Mouse (Mus musculus) retina, postnatal 1 day (tissue): ENCODE results near the gene Lcn12.

Experiments
- DNase-seq: peaks from one replicate; pipeline ENCODE4 v3.0.0-alpha.2; 2012

Gene Lcn12

DNA sequence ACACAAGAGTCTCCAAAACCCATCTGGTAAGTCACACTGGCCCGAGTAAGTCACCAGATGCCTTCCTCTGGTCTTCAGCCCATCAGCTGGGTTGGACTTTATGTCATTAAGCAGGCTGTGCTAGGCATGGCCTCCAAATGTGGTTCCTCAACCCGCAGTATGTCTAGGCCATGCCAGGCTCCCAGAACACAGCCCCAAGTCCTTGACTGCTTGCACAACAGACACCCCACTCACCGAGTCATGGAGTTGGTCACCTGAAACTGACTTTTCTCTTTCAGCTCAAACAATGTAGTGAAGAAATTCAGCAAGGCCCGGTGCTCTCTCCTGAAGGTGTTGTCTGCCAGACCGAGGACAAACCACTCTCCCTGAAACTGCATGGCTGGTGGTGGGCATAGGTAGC is 723 bp downstream of the Lcn12 start:
- DNase-seq: no peak

DNA sequence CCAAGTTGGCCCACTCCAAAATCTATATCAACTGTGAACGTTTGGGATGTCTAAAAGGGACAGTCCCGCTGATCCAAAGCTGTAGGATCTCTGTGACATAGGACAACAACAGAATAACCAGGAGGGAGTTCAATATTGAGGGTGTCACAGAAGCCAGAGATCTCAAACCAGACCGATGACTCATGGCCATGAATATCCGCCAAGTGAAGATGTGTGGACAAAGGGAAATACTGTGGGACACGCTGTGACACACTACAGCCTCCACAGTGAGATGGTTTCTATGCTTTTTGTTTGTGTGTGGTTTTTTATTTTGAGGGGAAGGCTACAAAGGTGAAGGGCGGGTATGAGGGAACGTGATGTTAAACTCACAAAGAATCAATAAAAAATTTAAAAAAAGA is 5.0 kb downstream of the Lcn12 start:
- no peak for DNase-seq

DNA sequence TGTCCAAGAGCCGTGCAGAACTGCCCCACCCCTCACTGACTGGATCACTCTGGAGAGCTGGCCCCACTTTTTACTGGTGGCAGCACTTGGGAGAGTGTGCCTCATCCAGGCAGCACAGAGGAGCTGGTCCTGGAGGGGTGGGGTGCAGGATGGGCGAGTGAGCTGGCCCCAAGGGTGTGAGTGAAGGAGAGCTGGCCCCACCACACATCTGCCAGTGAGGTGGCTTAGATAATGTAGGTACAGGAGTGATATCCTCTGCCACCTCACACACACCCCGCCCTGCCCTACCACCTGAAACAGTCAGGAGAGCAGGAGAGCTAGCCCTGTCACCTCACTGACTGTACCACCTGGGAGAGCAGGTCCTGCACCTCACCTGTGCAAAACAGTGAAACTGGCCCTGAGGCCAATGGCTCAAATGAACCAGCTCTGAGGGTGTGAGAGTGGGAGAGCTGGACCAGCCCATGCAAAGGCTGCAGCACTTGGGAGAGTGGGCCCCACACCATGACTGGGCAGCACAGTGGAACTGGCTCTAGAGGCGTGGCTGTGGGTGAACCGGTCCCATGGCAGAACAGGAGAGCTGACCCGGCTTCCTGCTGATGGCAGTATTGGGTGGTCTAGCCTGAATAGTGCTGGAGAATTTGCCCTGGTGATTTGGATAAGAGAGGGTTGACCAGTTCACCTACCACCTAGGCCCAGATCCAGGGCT is 5.6 kb downstream of the Lcn12 start:
- DNase-seq: no peak

DNA sequence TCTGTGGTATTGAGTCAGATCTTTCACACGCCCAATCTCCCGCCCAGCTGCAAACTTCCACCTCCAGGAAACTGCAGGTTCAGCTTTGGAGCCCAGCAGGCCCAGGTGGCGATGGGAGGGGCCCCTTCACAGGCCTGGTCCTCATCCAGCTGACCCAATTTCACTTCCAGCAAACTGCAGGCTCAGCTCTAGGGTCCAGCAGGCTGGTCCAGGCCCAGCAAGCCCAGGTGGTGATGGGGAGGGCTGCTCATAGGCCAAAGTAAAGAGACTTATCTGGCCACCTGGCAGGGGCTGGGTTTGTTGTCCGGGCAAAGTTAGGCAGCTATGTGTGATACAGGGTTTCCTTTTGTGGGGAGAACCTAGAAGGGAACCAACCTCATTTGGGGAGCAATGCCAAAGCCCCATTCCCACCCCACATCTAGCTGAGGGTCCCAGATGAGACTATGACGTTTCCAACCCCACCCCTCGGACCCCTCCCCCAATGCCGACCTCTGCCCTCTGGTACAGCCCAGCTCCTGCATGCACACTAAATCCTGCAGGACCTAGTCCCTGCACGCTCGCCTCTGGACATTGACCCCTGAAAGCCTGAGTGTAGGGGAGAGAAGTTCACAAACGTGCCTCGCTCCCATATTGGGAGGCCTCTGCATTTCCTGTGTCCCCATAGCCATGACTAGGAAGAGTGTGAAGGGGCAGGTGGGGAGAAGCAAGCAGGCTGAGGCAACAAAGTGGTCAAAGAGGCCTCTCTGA is 8.6 kb downstream of the Lcn12 start:
- no peak for DNase-seq

DNA sequence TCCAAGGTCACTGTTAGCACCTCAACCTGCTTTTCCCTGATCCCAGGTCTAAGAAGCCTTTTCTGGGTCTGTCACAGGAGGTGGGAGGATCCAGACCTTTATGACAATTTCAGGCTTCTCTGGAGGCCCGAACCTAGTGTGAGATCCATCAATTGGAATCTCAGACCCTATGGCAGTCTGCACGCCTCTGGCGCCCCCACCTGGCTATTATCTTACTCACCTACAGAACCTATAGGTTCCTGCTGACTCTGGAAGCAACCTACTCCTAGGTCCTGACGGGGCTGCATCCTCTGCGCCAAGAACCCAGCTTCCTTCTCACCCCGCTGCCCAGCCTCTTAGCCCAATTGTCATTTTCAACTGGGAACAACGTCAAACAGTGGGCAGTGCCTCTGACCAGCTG is 10.7 kb downstream of the Lcn12 start:
- peak; percentile 58 for DNase-seq

DNA sequence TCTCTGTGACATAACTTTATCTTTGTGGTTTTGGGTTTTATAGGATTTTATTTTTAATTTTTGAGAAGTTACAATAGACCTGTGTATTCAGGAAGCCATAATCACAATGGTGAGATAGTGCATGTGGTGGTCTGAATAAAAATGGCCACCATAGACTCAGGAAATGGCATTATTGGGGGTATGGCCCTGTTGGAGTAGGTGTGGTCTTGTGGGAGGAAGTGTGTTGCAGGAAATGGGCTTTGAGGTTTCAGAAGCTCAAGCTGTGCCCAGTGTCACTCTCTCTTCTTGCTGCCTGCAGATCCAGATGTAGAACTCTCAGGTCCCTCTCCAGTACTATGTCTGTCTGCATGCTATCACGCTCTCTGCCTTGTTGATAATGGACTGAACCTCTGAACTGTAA is 13.2 kb downstream of the Lcn12 start:
- no peak for DNase-seq

DNA sequence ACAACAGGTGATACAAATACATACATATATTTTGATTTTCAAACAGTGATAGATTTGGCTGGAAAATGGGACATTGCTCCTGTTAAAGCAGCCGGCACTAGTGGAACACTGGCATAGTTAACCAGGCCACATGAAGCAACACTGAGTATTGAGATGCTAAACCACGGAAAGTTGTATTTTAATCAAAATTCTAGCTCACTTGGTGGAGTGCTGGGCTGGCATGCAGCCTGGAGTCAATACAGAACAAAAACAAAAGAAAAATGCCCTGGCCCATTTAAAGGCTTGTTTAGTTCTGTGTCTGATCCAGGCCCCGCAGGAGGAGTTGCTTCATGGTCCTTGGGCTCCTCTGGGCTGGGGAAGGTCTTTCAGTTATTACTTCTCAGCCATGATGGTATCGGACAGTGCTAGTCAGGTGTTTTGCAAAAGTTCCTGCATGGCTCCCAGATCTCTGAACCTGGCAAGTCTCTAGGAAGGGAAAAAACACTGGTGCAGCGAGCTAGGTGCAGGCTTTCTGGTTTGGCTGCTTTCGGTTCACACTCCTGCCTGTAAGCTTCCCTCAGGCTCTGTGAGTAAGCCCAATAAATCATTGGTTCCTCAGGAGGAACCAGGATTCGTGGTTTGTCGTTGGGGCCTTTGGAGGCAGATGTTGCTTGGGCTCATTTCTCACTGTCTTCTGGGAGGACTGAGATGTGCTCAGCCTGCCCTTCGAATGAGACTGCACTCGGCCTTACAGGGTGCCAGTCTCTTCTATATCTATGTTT is 14.0 kb downstream of the Lcn12 start:
- no peak for DNase-seq

DNA sequence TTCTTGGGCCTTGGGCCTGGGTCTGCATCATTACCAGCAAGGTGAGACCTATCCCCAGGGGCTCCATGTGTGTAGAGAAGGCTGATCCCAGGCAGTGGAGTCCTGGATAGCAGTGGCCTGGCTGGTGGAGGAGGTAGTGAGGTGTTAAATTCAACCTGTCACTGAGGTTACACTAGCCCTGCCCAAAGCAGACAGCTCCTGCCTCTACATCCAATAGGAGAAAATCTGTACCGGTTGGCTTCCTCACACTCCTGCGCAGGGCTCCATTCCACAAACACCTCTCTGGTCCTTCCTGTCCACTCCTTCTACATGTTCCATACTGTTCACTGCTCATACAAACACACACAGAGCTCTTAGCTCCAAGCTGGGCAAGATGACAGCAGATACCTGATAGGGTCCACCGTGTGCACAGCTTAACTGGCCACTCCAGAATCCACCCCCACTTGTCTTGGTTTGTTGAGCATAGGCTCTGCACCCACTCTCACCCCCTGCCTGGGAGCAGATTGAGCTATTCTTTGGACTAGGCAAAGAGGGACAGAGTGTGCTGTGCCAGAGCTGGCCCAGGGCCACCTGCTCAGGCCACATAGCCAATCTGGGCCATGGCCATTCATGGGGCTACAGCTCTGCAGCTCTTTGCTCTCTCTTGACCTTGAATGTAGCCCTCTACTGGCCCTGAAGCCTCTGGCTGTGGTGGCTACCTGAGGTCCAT is 15.6 kb downstream of the Lcn12 start:
- no peak for DNase-seq

DNA sequence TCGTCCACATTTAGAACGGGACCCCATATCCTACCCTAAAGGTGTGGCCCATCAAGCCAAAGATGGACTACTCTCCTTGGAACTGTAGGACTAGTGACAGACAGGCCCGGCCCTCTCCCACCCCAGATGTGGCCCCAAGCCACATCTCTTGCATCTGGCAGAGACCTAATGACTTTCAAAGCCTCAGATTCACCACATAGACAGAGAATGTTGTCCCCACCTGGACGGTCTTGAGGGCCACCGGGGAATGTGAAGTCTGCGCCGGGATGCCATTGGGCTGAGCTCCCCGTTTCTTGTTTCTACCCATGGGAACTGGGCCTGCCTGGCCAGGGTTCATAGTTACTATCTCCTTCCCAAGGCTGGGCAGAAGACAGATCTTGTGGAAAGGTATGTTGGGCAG is 16.2 kb downstream of the Lcn12 start:
- no peak for DNase-seq

DNA sequence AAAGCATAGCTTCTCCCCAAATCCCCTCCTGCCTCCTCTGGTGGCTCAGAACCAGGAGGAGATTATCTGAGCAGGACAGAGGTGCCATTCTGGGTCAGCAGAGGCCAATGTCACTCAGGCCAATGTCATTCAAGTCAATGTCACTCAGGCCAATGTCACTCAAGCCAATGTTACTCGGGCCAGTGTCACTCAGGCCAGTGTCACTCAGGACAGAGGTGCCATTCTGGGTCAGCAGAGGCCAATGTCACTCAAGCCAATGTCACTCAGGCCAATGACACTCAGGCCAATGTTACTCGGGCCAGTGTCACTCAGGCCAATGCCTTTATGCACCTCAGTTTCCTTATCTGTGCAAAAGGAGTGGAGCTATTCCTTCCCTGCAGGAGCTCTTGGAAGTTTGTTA is 21.2 kb downstream of the Lcn12 start:
- no peak for DNase-seq

DNA sequence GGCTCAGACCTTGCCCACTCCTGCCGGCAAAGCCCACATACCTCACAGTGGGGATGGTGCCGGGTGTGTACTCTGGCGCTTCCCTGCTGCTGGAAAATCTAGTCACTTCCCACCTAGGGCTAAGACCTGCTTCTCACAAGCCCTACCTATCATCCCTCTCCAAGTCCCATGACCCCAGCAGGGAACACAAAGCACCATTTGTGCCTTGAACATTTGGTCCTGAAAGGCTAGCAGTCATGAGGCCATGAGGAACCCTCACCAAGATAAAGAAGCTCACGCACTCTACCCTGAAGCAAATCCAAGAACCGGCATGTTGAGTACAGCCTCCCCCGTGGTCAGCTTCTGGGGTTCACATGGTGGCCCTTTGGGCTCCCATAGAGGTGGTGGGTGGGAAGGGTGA is 23.7 kb downstream of the Lcn12 start, which contains the start of gene Ptgds:
Ptgds (minus strand) TSS at position 78 of the 400 bp plus-strand sequence.
- DNase-seq: no peak

DNA sequence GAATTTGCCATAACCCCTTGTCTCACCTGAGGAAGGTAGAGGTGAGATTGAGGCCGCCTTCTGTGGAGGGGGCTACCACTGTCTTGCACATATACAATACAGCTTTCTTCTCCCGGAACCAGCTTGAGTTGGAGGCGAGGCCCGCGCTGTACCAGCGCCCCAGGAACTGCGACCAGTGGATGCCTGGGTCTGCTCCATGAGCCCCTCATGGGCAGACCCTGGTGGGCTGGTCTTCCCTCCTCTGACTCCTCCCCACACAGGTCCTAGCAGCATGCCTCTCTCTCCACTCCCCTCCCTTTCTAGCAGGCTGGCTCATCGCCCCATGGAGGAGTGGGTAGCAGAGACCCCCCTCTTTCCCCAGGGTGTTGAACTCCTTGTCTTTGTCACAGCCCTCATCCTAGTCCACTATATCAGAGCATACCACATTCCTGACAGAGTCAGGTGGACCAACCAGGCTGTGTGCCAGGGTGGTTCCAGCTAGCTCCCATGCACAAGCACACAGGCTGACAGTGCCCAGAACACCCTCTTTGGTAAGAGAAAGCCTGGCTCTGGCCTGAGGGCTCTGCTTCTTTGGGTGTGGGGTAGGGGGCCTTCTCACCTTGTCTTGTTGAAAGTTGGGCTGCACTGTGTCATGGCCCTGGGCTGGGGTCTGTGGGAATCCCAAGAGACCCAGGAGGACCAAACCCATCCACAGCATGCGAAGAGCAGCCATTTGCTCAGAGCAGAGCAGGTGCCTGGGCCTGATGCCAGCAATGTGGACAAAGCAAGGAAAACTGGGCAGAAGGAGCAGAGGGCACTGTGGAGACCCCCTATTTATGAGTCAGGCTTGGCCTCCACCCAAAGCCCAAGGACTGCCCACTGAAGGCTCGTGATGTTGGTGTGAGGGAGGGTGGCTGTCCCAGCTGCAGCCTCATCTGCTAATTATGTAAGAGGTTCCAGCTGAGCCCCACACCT is 24.5 kb downstream of the Lcn12 start:
- peak; percentile 71 for DNase-seq

DNA sequence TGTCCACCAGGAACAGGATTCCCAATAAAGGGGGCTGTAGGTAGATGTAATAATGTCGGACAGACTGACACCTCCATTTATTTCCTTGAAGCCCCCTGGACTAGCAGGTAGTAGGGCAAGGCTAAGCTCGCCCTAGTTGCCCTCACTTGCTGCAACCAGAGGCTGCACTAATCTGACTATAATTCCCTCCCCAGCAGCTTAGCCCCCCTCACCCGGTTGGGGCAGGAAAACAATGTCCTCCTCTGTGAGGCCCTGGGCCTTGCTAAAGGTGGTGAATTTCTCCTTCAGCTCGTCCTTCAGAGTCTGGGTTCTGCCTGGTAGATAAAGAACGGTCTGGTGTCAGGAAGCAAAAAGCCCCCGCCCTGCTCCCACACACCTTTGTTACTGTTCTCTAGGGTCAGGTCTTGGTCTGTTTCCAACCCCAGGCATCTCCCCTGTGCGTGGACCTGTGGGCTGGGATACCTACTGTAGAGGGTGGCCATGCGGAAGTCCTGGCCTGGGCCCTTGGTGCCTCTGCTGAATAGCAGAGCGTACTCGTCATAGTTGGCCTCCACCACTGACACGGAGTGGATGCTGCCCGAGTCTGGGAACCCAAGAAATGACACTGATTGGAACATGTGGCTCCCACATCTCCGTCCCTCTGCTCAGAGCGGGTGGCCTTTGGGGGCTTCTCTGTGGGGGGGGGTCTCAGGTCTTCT is 26.0 kb downstream of the Lcn12 start:
- peak; percentile 61 for DNase-seq

DNA sequence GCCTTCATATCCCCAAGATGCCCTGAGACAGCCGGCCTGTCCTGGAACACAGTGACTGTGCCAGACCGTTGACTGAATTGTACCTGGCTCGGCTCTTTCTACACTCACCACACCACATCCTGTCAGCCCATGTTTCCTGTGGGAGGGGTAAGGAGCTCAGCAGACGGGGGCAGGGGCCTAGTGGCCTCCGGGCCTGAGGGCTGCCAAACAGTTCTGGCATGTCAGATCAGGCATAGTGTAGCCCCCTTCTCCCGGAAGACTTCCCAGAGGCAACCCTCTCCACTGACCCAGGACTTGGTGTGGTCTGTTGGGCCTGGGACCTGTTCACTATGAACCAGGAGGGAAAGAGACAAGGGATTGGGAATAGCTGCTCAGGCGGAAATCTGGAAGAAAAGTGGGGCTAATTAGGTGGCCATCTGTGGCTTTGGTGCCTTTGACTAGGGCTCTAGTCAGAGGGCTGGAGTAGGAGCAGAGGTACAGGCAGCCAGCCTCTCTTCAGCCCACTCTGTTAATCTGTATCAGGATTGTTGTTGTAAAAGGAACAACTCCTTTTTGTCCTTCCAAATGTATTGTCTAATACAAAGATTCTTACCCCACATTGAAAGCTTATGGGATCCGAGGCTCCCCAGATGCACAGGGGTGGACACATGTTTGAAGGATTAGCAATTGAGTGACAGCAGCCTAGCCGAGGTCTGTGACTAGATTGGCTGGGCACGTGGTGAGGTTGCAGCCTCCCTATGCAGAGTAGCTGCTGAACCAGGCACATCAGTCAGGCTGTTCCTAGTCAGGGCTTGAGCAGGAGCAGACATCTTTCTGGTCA is 27.7 kb downstream of the Lcn12 start:
- DNase-seq: peak; percentile 74

DNA sequence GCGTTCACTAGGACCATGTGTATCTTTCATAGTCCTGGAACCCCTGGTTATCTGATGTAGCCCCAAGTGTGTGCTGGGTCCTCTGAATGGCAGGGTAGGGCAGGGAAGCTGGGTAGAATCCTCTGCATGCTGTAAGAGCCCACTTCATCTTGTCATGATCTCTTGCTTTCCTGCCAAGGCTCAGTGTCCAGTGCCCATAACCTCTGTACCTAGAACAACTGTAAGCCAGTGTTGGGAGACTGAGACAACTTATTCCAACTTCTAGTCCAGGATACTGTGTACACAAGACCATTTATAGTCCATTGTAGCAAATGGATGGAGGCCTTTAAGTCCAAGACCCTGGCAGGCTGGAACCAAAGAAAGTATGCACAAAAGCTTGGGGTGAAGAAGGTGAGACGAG is 28.5 kb downstream of the Lcn12 start:
- DNase-seq: no peak

DNA sequence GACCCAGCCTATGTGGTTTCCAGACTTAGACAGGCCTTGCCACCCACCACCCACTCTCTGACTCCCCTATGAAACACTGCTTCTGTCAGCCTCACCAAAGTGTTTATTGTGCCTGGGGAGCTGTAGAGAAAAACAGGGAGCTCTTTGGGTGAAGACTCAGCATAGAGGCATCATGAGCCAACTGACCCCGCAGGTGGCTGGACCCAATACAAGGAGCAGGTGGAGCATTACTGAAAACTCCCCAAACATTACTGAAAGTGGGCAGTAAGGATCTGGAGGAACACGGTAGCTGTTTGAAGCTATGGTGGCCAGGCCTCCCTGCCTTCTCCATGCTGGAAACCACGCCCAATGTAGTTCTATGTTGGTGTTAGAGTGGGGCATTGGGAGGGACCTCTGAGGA is 30.1 kb downstream of the Lcn12 start:
- no peak for DNase-seq

DNA sequence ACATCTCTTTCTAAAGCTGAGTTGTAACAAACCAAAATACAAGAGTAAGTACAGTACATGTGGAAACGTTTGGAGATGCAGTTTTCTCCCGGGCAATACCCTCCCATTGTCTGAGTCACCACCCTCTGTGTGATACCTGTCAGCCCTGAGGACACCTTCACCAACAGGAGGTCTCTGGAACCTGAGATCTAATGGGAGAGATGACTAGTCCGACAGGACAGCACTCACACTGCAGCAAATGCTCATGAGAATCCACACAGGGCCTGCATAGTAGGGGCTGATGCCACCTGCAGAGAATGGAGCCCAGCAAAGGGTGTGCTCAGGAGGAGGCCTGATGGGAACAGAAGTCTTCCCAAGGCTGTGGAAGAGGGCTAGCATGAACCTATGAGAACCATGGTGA is 32.3 kb downstream of the Lcn12 start:
- no peak for DNase-seq

DNA sequence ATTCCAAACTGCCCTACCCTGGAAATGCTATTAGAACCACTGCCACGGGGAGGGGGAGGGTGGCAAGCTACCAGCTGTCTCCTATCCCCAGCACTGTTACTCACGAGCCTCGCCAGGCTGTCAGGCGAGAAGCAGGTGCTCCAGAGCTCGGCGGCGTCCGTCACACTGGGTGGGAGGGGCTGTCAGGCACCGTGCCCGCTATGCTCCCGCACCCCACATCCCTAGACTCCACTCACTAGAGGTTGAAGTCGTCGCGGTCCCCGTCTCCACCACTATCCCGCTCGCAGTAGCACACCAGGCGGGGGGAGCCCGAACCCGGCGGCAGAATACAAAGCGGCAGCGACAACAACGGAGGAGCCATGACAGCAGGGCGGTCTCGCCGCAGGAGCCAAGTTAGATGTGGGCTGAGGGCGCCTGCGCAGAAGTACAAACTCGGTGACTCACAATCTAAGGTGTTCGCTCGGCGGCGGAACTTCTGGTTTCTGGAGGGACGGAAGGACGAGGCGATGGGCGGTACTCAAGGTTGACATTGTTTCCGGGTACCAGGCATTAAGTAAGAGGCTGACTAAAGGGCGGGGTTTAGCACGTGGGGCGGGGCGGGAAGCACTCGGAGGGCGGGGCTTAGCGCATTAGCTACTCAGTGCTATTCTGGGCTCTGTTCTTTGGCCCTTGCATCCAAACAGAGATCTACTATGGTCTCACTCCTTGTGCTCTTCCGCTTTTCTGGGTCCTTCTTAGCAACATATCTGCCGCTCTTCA is 33.0 kb downstream of the Lcn12 start, which contains the start of gene Paxx:
Paxx (minus strand) TSS at position 544 of the 759 bp plus-strand sequence.
- DNase-seq: peak; percentile 95

DNA sequence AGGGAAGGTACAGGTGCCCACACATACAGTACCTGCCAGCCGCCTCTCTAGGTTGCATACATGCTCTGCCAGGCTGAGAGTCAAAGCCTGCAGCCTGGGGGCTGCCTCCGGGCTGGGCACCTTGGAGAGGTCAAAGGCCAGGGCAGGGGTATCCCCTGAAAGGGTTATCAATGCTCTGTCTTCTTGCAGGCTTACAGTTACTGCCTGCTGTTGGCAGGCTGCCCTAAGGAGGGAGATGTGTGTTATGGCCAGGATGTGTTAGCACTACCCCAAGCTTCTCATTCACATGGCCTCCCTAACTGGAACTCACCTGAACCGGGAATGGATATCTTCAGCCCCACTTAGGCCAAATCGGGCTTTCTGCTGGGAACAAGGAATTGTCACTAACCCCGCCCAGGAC is 33.6 kb downstream of the Lcn12 start:
- DNase-seq: no peak

DNA sequence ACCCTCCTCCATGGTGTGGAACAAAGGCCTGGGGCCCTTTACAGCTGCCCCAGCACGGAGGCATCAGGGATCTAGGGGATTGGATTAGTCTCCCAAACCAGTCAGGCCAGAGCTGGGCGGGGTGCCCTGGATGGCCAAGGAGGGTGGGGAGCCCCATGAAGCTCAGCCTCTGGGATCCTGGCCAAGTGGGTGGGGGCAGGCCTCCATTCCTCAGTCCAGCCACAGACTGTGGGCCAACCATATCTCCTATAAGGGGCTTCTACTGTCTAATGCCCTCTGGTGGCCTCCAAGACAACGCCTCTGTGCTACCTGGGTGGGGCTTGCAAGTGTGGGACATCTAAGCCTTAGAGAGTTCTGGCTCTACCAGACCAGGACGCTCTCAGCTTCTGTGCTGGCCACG is 34.8 kb downstream of the Lcn12 start:
- no peak for DNase-seq
